8 mouse cellular contexts compared by ENCODE assay signal in the genomic region with DNA sequence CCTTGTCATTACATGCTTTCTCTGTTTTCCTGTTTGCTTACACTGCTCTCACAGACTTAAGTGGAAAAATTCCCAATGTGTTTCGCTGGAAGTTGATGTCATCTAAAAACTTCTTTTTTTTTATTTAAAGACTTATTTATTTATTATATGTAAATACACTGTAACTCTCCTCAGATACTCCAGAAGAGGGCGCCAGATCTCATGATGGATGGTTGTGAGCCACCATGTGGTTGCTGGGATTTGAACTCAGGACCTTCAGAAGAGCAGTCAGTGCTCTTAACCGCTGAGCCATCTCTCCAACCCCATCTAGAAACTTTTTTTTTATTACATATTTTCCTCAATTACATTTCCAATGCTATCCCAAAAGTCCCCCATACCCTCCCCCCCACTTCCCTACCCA. TPM values are rescaled to one million over a fixed set of nuclear protein-coding genes. Genes with fewer than 3 reads are reported as not detected.
DNase-seq lines count a peak whose midpoint lies in the region; ATAC-seq and TF ChIP-seq lines count a peak whose summit lies in the region.
"Not testable (repeated sequence)": the region's sequence is repeated elsewhere in the genome, so short reads cannot be mapped to it uniquely, and the experiment has no call there.

No protein-coding gene starts in this region.

- not testable (repeated sequence) for H3K27me3 ChIP-seq in E14TG2a.4 (ENCODE audit: insufficient read depth, low read length); heart, adult 2 months (ENCODE audit: control insufficient read depth, insufficient read depth, low read length); intestine, postnatal 0 days (replicated peaks; ENCODE audit: control insufficient read depth, insufficient read depth, low read length); liver, embryonic 14.5 days (ENCODE audit: control insufficient read depth, insufficient read depth, low read length); stomach, postnatal 0 days (ENCODE audit: control insufficient read depth, insufficient read depth, low read length)

- H3K9me3 ChIP-seq in E14TG2a.4 (ENCODE audit: low read length); intestine, postnatal 0 days (ENCODE audit: control insufficient read depth); liver, embryonic 14.5 days (ENCODE audit: control insufficient read depth, low read length); stomach, postnatal 0 days (ENCODE audit: control insufficient read depth, low read length): not testable (repeated sequence)

- peak; percentile 23 for TF ChIP-seq CTCF in E14TG2a.4 (conservative IDR thresholded peaks at IDR 0.05; ENCODE audit: low read length)
- peak; percentile 58 for TF ChIP-seq CTCF in heart, adult 2 months (IDR thresholded peaks at IDR 0.05)
- peak; percentile 43 for TF ChIP-seq CTCF in intestine, postnatal 0 days (IDR thresholded peaks at IDR 0.05; ENCODE audit: low read depth)
- peak; percentile 36; the same call in 1 of the 2 replicates for TF ChIP-seq CTCF in liver, embryonic 14.5 days (IDR thresholded peaks at IDR 0.05; ENCODE audit: low read depth)
- TF ChIP-seq CTCF in stomach, postnatal 0 days (IDR thresholded peaks at IDR 0.05; ENCODE audit: low read depth), result peak; percentile 43

- peaks cover 12% of the 10 kb centered on the region for H3K4me1 ChIP-seq in E14TG2a.4 (replicated peaks; ENCODE audit: low read depth, low read length)
- H3K4me1 ChIP-seq in heart, adult 2 months (ENCODE audit: control insufficient read depth, insufficient read depth, low read length); intestine, postnatal 0 days (replicated peaks; ENCODE audit: control insufficient read depth, insufficient read depth, low read length); liver, embryonic 14.5 days (replicated peaks; ENCODE audit: control insufficient read depth in 2 of 2, insufficient read depth in 2 of 2, low read length in 1 of 2); stomach, postnatal 0 days (replicated peaks; ENCODE audit: control insufficient read depth, insufficient read depth): not testable (repeated sequence)

- not testable (repeated sequence) for H3K4me3 ChIP-seq in E14TG2a.4 (replicated peaks; ENCODE audit: low read length); heart, adult 2 months; intestine, postnatal 0 days (ENCODE audit: low read depth, low read length); liver, embryonic 14.5 days (ENCODE audit: insufficient read depth in 1 of 2, low read depth in 2 of 2, low read length in 2 of 2); stomach, postnatal 0 days (ENCODE audit: low read depth, low read length)

- not testable (repeated sequence) for TF ChIP-seq POLR2A in heart, adult 2 months (IDR thresholded peaks at IDR 0.05; ENCODE audit: insufficient read depth, low read depth, low read length)

- H3K27ac ChIP-seq in heart, adult 2 months; intestine, postnatal 0 days (ENCODE audit: low read depth, low read length); liver, embryonic 14.5 days; stomach, postnatal 0 days (replicated peaks): not testable (repeated sequence)

- H3K4me2 ChIP-seq in intestine, postnatal 0 days (replicated peaks; ENCODE audit: low read depth); liver, embryonic 14.5 days (ENCODE audit: low read depth); stomach, postnatal 0 days (replicated peaks; ENCODE audit: low read depth): not testable (repeated sequence)

- ATAC-seq in intestine, postnatal 0 days; liver, embryonic 14.5 days (ENCODE audit: insufficient read depth); stomach, postnatal 0 days (ENCODE audit: low FRiP score, low TSS enrichment): not testable (repeated sequence)

- 84% methylated on average over 3 of the region's 3 CpGs for WGBS in heart, adult 2 months
- 86% methylated on average over 3 of the region's 3 CpGs for WGBS in intestine, postnatal 0 days
- WGBS in liver, embryonic 14.5 days (ENCODE audit: insufficient replicate concordance), result 84% methylated on average over 3 of the region's 3 CpGs
- 84% methylated on average over 3 of the region's 3 CpGs for WGBS in stomach, postnatal 0 days

- DNase-seq in 3T3-L1 (ENCODE audit: low read depth, low spot score), result peak; percentile 22
- DNase-seq in T-cell, adult 2 months (ENCODE audit: low spot score), result peak; percentile 12
- DNase-seq in heart, adult 2 months; liver, embryonic 14.5 days (ENCODE audit: low read depth in 3 of 3, low spot score in 3 of 3); stomach, postnatal 0 days (ENCODE audit: low spot score): not testable (repeated sequence)
- peak; percentile 53 for DNase-seq in lung, postnatal 36 days

- not testable (repeated sequence) for H3K79me2 ChIP-seq in heart, adult 2 months (replicated peaks; ENCODE audit: control insufficient read depth, insufficient read depth, low read length)

- not testable (repeated sequence) for TF ChIP-seq EP300 in heart, adult 2 months (IDR thresholded peaks at IDR 0.05; ENCODE audit: insufficient read depth, low read depth, low read length); liver, embryonic 14.5 days (IDR thresholded peaks at IDR 0.05; ENCODE audit: low read depth); stomach, postnatal 0 days (optimal IDR thresholded peaks at IDR 0.05)

- H3K36me3 ChIP-seq in E14TG2a.4 (ENCODE audit: insufficient read depth, low read length), result peaks cover 19% of the 10 kb centered on the region
- H3K36me3 ChIP-seq in heart, adult 2 months (ENCODE audit: control insufficient read depth, insufficient read depth, low read length); intestine, postnatal 0 days (ENCODE audit: control insufficient read depth, insufficient read depth); stomach, postnatal 0 days (ENCODE audit: control insufficient read depth, insufficient read depth, low read length): not testable (repeated sequence)
- H3K36me3 ChIP-seq in liver, embryonic 14.5 days (replicated peaks; ENCODE audit: control insufficient read depth, insufficient read depth, low read depth), result peaks cover 46% of the 10 kb centered on the region

- intact Hi-C loops in heart, adult 2 months (cut with DNase I), result not testable (repeated sequence)

- not testable (repeated sequence) for H3K9ac ChIP-seq in heart, adult 2 months (ENCODE audit: low read depth, low read length); intestine, postnatal 0 days (ENCODE audit: low read depth, low read length); liver, embryonic 14.5 days (replicated peaks); stomach, postnatal 0 days (ENCODE audit: low read length)

RNA-seq across cellular contexts. Expression of a gene that starts 22.4 kb away (rescaled TPM):
- 10 to 100 TPM; 55.7 to 56.9 TPM for total RNA-seq in heart, adult 2 months (2021)
- 25.6 and 38.1 TPM in 2 replicates for polyA plus RNA-seq in heart, adult 2 months (2012; rRNA removed)
- 38.6 and 40.7 TPM in 2 replicates for polyA plus RNA-seq in intestine, postnatal 0 days (2015; fragmentation: Nextera tagmentation; extraction: Ambion mirVana)
- polyA plus RNA-seq in liver, embryonic 14.5 days (2012; rRNA removed), result 14.8 and 20.7 TPM in 2 replicates
- polyA plus RNA-seq in liver, embryonic 14.5 days (2014; fragmentation: Nextera tagmentation; extraction: Ambion mirVana), result 14.7 and 18.9 TPM in 2 replicates
- polyA plus RNA-seq in stomach, postnatal 0 days (2015; fragmentation: Nextera tagmentation; extraction: Ambion mirVana), result 32.4 and 36.3 TPM in 2 replicates
